Mouse (Mus musculus): ENCODE results near the gene Tmtc2. TPM values are rescaled to one million over a fixed set of nuclear protein-coding genes. Genes with fewer than 3 reads are reported as not detected.

Tmtc2 gene
- 6.1 TPM in 2 replicates for polyA plus RNA-seq (2015; fragmentation: Nextera tagmentation; extraction: Ambion mirVana)

GRCm38 (mm10) chr10:105573908-105574694, at the start of gene Tmtc2:
Gene Tmtc2, minus strand, starts transcription at chr10:105574451.

